Mouse (Mus musculus) small intestine, adult 2 months (tissue): ENCODE data around the gene Nup210l.

ENCODE experiments used
- CTCF ChIP-seq: fragments of 200-500 bp; IDR thresholded peaks from 2 replicates; pipeline ENCODE4 v1.5.1; 2012; ENCODE audit warnings: low read depth, mild to moderate bottlenecking, control low read depth, inconsistent platforms, low read length, moderate library complexity, mixed read lengths; ENCODE audit not compliant: insufficient replicate concordance, insufficient read length; ENCODE audit errors: extremely low read depth
- POLR2A ChIP-seq: fragments of 200-500 bp; IDR thresholded peaks from 2 replicates; pipeline ENCODE4 v1.6.1; 2012; ENCODE audit warnings: low read depth, mild to moderate bottlenecking, control low read depth, inconsistent platforms, low read length, moderate library complexity

DNA sequence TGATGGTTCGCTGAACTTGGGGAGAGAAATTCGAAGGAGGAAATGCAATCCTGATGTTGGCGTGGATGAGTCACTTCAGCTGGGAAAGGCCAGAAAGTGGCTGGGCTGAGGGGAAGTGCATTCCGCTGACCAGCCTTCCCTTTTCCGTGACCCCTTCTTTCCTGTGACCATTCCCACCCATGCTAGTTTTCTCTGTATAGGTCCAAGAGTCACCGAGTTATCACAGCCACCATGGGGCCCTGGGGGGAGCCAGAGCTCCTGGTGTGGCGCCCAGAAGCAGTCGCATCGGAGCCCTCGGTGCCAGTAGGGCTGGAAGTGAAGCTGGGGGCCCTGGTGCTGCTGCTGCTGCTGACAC lies 144.8 kb downstream of the Nup210l start:
- TF ChIP-seq CTCF (no peak), POLR2A (no peak)
